In the genomic region with DNA sequence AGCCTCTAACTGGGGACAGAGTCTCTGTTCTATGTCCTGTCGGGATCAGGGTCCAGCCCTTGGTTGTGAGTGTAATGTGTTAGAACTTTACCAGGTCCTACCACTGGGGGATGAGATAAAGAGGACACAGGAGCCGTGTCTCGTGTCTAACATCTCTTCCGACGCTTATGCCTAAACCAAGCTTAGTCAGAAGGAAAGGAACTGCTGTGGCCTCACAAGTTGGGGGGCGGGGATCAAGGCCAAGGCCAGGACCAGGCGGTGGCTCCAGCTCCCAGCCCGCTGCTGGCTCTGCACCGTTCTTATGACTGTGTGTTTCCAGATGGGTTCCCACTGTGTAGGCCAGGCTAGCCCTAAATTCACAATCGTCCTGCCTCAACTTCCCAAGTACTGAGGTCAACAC, we compare ENCODE assay signal across 9 mouse cellular contexts. TPM values are rescaled to one million over a fixed set of nuclear protein-coding genes. Genes with fewer than 3 reads are reported as not detected.
DNase-seq lines count a peak whose midpoint lies in the region; ATAC-seq lines count a peak whose summit lies in the region.
"Had no signal": no experiment of that assay in that cellular context is flagged by ENCODE, and none has a peak within 500 bp of the region (broad histone marks: within the 10 kb centered on the region; RNA-seq: fewer than 3 reads in every experiment).

No protein-coding gene starts in this region.

- 48% methylated on average over 10 of the region's 10 CpGs for WGBS in heart, embryonic 12.5 days
- 85% methylated on average over 10 of the region's 10 CpGs for WGBS in neural tube, embryonic 13.5 days
- WGBS in liver, embryonic 11.5 days: 34% methylated on average over 10 of the region's 10 CpGs
- 71% methylated on average over 10 of the region's 10 CpGs for WGBS in stomach, embryonic 16.5 days

- H3K36me3 ChIP-seq in heart, embryonic 12.5 days: peaks cover 26% of the 10 kb centered on the region
- peaks cover 27% of the 10 kb centered on the region for H3K36me3 ChIP-seq in neural tube, embryonic 13.5 days
- peaks cover 15% of the 10 kb centered on the region for H3K36me3 ChIP-seq in liver, embryonic 11.5 days (ENCODE audit: control insufficient read depth, insufficient read depth, low read length)
- H3K36me3 ChIP-seq in stomach, embryonic 16.5 days (ENCODE audit: control insufficient read depth, insufficient read depth, low read length): peaks cover 9% of the 10 kb centered on the region

- peak overlapping the region; percentile 32 for H3K9ac ChIP-seq in heart, embryonic 12.5 days
- H3K9ac ChIP-seq in neural tube, embryonic 13.5 days: 0 out of 2 replicates have a peak overlapping the region, but pooled peaks have one; percentile 62
- H3K9ac ChIP-seq in liver, embryonic 11.5 days (ENCODE audit: low read depth, low read length): no peak overlapping the region
- H3K9ac ChIP-seq in stomach, embryonic 16.5 days (ENCODE audit: low read length): 0 out of 2 replicates have a peak overlapping the region, but pooled peaks have one; percentile 38
- H3K9ac ChIP-seq: embryonic facial prominence, embryonic 13.5 days had no signal

- no peak for ATAC-seq in heart, embryonic 12.5 days (ENCODE audit: insufficient number of reproducible peaks, low FRiP score)
- ATAC-seq in neural tube, embryonic 13.5 days (ENCODE audit: low read depth): no peak
- ATAC-seq in liver, embryonic 11.5 days (replicated peaks; ENCODE audit: low FRiP score): no peak
- ATAC-seq in stomach, embryonic 16.5 days (ENCODE audit: insufficient read depth, low FRiP score): no peak

- peak overlapping the region; percentile 94 for H3K27ac ChIP-seq in heart, embryonic 12.5 days (ENCODE audit: poor library complexity, severe bottlenecking)
- H3K27ac ChIP-seq in neural tube, embryonic 13.5 days (replicated peaks): peak overlapping the region; percentile 91
- peak overlapping the region; percentile 30; the same call in 1 of the 2 replicates for H3K27ac ChIP-seq in liver, embryonic 11.5 days (ENCODE audit: low read depth, low read length)
- peak overlapping the region; percentile 90; the same call in 1 of the 2 replicates for H3K27ac ChIP-seq in stomach, embryonic 16.5 days (ENCODE audit: low read length)

- H3K4me2 ChIP-seq in heart, embryonic 12.5 days: peak overlapping the region; percentile 59
- 0 out of 2 replicates have a peak overlapping the region, but pooled peaks have one; percentile 43 for H3K4me2 ChIP-seq in neural tube, embryonic 13.5 days
- peak overlapping the region; percentile 24; the same call in 1 of the 2 replicates for H3K4me2 ChIP-seq in liver, embryonic 11.5 days
- H3K4me2 ChIP-seq in stomach, embryonic 16.5 days (ENCODE audit: low read depth, low read length): no peak overlapping the region

- no peaks in the 10 kb centered on the region for H3K27me3 ChIP-seq in heart, embryonic 12.5 days (replicated peaks)
- H3K27me3 ChIP-seq in neural tube, embryonic 13.5 days: no peaks in the 10 kb centered on the region
- H3K27me3 ChIP-seq in liver, embryonic 11.5 days (replicated peaks; ENCODE audit: control insufficient read depth, insufficient read depth, low read length): no peaks in the 10 kb centered on the region
- no peaks in the 10 kb centered on the region for H3K27me3 ChIP-seq in stomach, embryonic 16.5 days (ENCODE audit: control insufficient read depth, insufficient read depth, low read length)
- H3K27me3 ChIP-seq: embryonic facial prominence, embryonic 13.5 days had no signal

- no peaks in the 10 kb centered on the region for H3K9me3 ChIP-seq in heart, embryonic 12.5 days (replicated peaks)
- no peaks in the 10 kb centered on the region for H3K9me3 ChIP-seq in neural tube, embryonic 13.5 days
- H3K9me3 ChIP-seq in liver, embryonic 11.5 days (ENCODE audit: control insufficient read depth, low read length): no peaks in the 10 kb centered on the region
- H3K9me3 ChIP-seq in stomach, embryonic 16.5 days (replicated peaks; ENCODE audit: control insufficient read depth, low read length): no peaks in the 10 kb centered on the region
- H3K9me3 ChIP-seq: embryonic facial prominence, embryonic 13.5 days had no signal

- peaks cover 83% of the 10 kb centered on the region for H3K4me1 ChIP-seq in heart, embryonic 12.5 days (replicated peaks)
- peaks cover 84% of the 10 kb centered on the region for H3K4me1 ChIP-seq in neural tube, embryonic 13.5 days (replicated peaks)
- peaks cover 82% of the 10 kb centered on the region for H3K4me1 ChIP-seq in liver, embryonic 11.5 days (replicated peaks; ENCODE audit: control insufficient read depth, insufficient read depth, low read length)
- H3K4me1 ChIP-seq in stomach, embryonic 16.5 days (ENCODE audit: control insufficient read depth, insufficient read depth, low read length): peaks cover 67% of the 10 kb centered on the region

- no peak overlapping the region for H3K4me3 ChIP-seq in heart, embryonic 12.5 days
- no peak overlapping the region for H3K4me3 ChIP-seq in neural tube, embryonic 13.5 days
- no peak overlapping the region for H3K4me3 ChIP-seq in liver, embryonic 11.5 days (ENCODE audit: low read depth, low read length)
- H3K4me3 ChIP-seq in stomach, embryonic 16.5 days (replicated peaks; ENCODE audit: low read length): no peak overlapping the region
- H3K4me3 ChIP-seq: embryonic facial prominence, embryonic 13.5 days had no signal

- no peak for DNase-seq in heart, adult 9 months (ENCODE audit: low spot score in 2 of 2)
- no peak for DNase-seq in neural tube, embryonic 10.5 days (ENCODE audit: extremely low spot score, low spot score)
- DNase-seq in liver, embryonic 11.5 days (ENCODE audit: low spot score): no peak
- DNase-seq in kidney, adult 11 months: no peak
- no peak for DNase-seq in thymus, postnatal 0 days (ENCODE audit: low spot score)

RNA-seq across cellular contexts. Expression of gene Vps37b, which starts 19.2 kb away (rescaled TPM):
- polyA plus RNA-seq in heart, embryonic 12.5 days (2016; fragmentation: Nextera tagmentation; extraction: Ambion mirVana): 61.9 and 64.4 TPM in 2 replicates
- polyA plus RNA-seq in neural tube, embryonic 13.5 days (2015; fragmentation: Nextera tagmentation; extraction: Ambion mirVana): 77.5 and 78.5 TPM in 2 replicates
- polyA plus RNA-seq in liver, embryonic 11.5 days (2014; fragmentation: Nextera tagmentation; extraction: Ambion mirVana): 31.3 TPM in 2 replicates
- 39.6 and 44.4 TPM in 2 replicates for polyA plus RNA-seq in stomach, embryonic 16.5 days (2015; fragmentation: Nextera tagmentation; extraction: Ambion mirVana)
- 32.4 and 32.8 TPM in 2 replicates for polyA plus RNA-seq in thymus, postnatal 0 days (2015; fragmentation: Nextera tagmentation; extraction: Ambion mirVana)

RNA-seq across cellular contexts. Expression of gene Hip1r, which starts 39.5 kb away (rescaled TPM):
- 4.8 and 7.5 TPM in 2 replicates for polyA plus RNA-seq in heart, embryonic 12.5 days (2016; fragmentation: Nextera tagmentation; extraction: Ambion mirVana)
- polyA plus RNA-seq in neural tube, embryonic 13.5 days (2015; fragmentation: Nextera tagmentation; extraction: Ambion mirVana): 17.1 and 22.3 TPM in 2 replicates
- polyA plus RNA-seq in liver, embryonic 11.5 days (2014; fragmentation: Nextera tagmentation; extraction: Ambion mirVana): 20.2 and 20.6 TPM in 2 replicates
- polyA plus RNA-seq in stomach, embryonic 16.5 days (2015; fragmentation: Nextera tagmentation; extraction: Ambion mirVana): 31.2 and 35.2 TPM in 2 replicates
- 9.8 and 11.0 TPM in 2 replicates for polyA plus RNA-seq in thymus, postnatal 0 days (2015; fragmentation: Nextera tagmentation; extraction: Ambion mirVana)

Comparison
In these comparisons a context has a peak if more than half of its experiments do, and no peak if none do; other contexts are left out.
1. H3K27ac ChIP-seq: peak in every context shown above with its lines; median percentile 94 in heart, embryonic 12.5 days; 91 in neural tube, embryonic 13.5 days; 90 in stomach, embryonic 16.5 days; 30 in liver, embryonic 11.5 days.